Mouse (Mus musculus): ENCODE results near the gene Spem2. TPM values are rescaled to one million over a fixed set of nuclear protein-coding genes. Genes with fewer than 3 reads are reported as not detected.

Gene Spem2
- total RNA-seq, 2 experiments from 2014 or later: not detected

Other genes with a start within 250 kb of the Spem2 start
- 1 to 10 TPM; 9.2 to 9.7 TPM for gene Wrap53, start 238.2 kb downstream of the Spem2 start, total RNA-seq (2021)
- 10 to 100 TPM; 63.3 to 64.7 TPM for gene Trp53, start 238.1 kb downstream of the Spem2 start, total RNA-seq (2021)
- gene Atp1b2, start 212.5 kb downstream of the Spem2 start, total RNA-seq (2021): 10 to 100 TPM; 28.5 to 45.4 TPM
- gene Shbg, start 200.6 kb downstream of the Spem2 start, total RNA-seq (2021): not detected
- 10 to 100 TPM in 1 of 2 experiments, 1 to 10 TPM in 1; 5.7 to 11.3 TPM for gene Sat2, start 196.4 kb downstream of the Spem2 start, total RNA-seq (2021)
- gene Fxr2, start 185.5 kb downstream of the Spem2 start, total RNA-seq (2021): 10 to 100 TPM; 80.5 to 88.4 TPM
- not detected for gene Sox15, start 163.2 kb downstream of the Spem2 start, total RNA-seq (2021)
- gene Mpdu1, start 155.8 kb downstream of the Spem2 start, total RNA-seq (2021): 100 to 1,000 TPM in 1 of 2 experiments, 10 to 100 TPM in 1; 91.4 to 126 TPM
- gene Cd68, start 152.3 kb downstream of the Spem2 start, total RNA-seq (2021): 10 to 100 TPM; 20.1 to 28.6 TPM
- gene Eif4a1, start 146.0 kb downstream of the Spem2 start, total RNA-seq (2021): 100 to 1,000 TPM; 678 to 712 TPM
- 10 to 100 TPM; 70.6 to 80.4 TPM for gene Senp3, start 136.4 kb downstream of the Spem2 start, total RNA-seq (2021)
- gene Tnfsf13, start 132.7 kb downstream of the Spem2 start, total RNA-seq (2021): 1 to 10 TPM; 1.7 to 2.5 TPM
- gene Tnfsf12, start 122.6 kb downstream of the Spem2 start, total RNA-seq (2021): 10 to 100 TPM; 21.5 to 22.9 TPM
- gene Tnfsfm13, start 122.4 kb downstream of the Spem2 start, total RNA-seq (2021): 1 to 10 TPM; 4.0 to 4.9 TPM
- gene Polr2a, start 59.8 kb downstream of the Spem2 start, total RNA-seq (2021): 10 to 100 TPM; 86.4 to 90.3 TPM
- gene Slc35g3, start 56.5 kb downstream of the Spem2 start, total RNA-seq (2021): not detected
- 10 to 100 TPM; 57.7 to 63.8 TPM for gene Zbtb4, start 52.6 kb downstream of the Spem2 start, total RNA-seq (2021)
- gene Chrnb1, start 22.5 kb downstream of the Spem2 start, total RNA-seq (2021): 1 to 10 TPM; 1.1 to 1.8 TPM
- 1 to 10 TPM; 3.9 to 8.6 TPM for gene Fgf11, start 16.6 kb downstream of the Spem2 start, total RNA-seq (2021)
- under 1 TPM; 0.17 to 0.26 TPM for gene Tmem102, start 12.8 kb downstream of the Spem2 start, total RNA-seq (2021)
- not detected for gene Gm39566, start 3.2 kb downstream of the Spem2 start, total RNA-seq (2021)
- not detected for gene Spem1, start 3.7 kb upstream of the Spem2 start, total RNA-seq (2021)
- 10 to 100 TPM; 14.4 to 22.3 TPM for gene Nlgn2, start 19.3 kb upstream of the Spem2 start, total RNA-seq (2021)
- 100 to 1,000 TPM; 144 to 166 TPM for gene Tmem256, start 20.0 kb upstream of the Spem2 start, total RNA-seq (2021)
- 10 to 100 TPM; 49.3 to 50.4 TPM for gene Plscr3, start 27.9 kb upstream of the Spem2 start, total RNA-seq (2021)
- not detected for gene Tnk1, start 40.3 kb upstream of the Spem2 start, total RNA-seq (2021)
- gene Tmem95, start 59.6 kb upstream of the Spem2 start, total RNA-seq (2021): not detected
- 1 to 10 TPM; 4.2 to 5.4 TPM for gene Kctd11, start 62.9 kb upstream of the Spem2 start, total RNA-seq (2021)
- gene Acap1, start 77.1 kb upstream of the Spem2 start, total RNA-seq (2021): under 1 TPM; 0.23 to 0.89 TPM
- gene 2810408A11Rik, start 82.5 kb upstream of the Spem2 start, total RNA-seq (2021): 1 to 10 TPM in 1 of 2 experiments, under 1 TPM in 1; 0.46 to 1.4 TPM
- gene Neurl4, start 82.6 kb upstream of the Spem2 start, total RNA-seq (2021): 10 to 100 TPM; 42.5 to 47.5 TPM
- gene Gps2, start 95.4 kb upstream of the Spem2 start, total RNA-seq (2021): 10 to 100 TPM; 47.1 to 47.6 TPM
- gene Eif5a, start 103.5 kb upstream of the Spem2 start, total RNA-seq (2021): 100 to 1,000 TPM; 619 to 640 TPM
- 10 to 100 TPM; 11.5 to 11.8 TPM for gene Ybx2, start 117.3 kb upstream of the Spem2 start, total RNA-seq (2021)
- 10 to 100 TPM; 60.2 to 90.0 TPM for gene Slc2a4, start 129.7 kb upstream of the Spem2 start, total RNA-seq (2021)
- gene Cldn7, start 146.3 kb upstream of the Spem2 start, total RNA-seq (2021): 1 to 10 TPM in 1 of 2 experiments, not detected in 1; 1.2 TPM
- gene Ctdnep1, start 162.7 kb upstream of the Spem2 start, total RNA-seq (2021): 100 to 1,000 TPM; 112 to 132 TPM
- 10 to 100 TPM; 66.4 to 80.3 TPM for gene Elp5, start 164.1 kb upstream of the Spem2 start, total RNA-seq (2021)
- 100 to 1,000 TPM; 421 to 450 TPM for gene Gabarap, start 172.7 kb upstream of the Spem2 start, total RNA-seq (2021)
- gene Phf23, start 177.3 kb upstream of the Spem2 start, total RNA-seq (2021): 10 to 100 TPM; 54.6 to 57.1 TPM
- gene Dvl2, start 182.1 kb upstream of the Spem2 start, total RNA-seq (2021): 10 to 100 TPM; 15.6 to 17.4 TPM
- 100 to 1,000 TPM; 543 to 557 TPM for gene Acadvl, start 196.9 kb upstream of the Spem2 start, total RNA-seq (2021)
- 10 to 100 TPM; 27.4 to 40.4 TPM for gene Dlg4, start 198.5 kb upstream of the Spem2 start, total RNA-seq (2021)
- gene Asgr1, start 235.6 kb upstream of the Spem2 start, total RNA-seq (2021): under 1 TPM in 1 of 2 experiments, not detected in 1; 0.33 TPM

Measured in adrenal gland, postnatal 36 days (tissue).